Mouse (Mus musculus) thymus, postnatal 25 days (tissue): ENCODE measurements around the gene Ist1.

ENCODE experiments used
- DNase-seq: peaks from one replicate; pipeline ENCODE4 v3.0.0; 2022

Gene Ist1

GRCm38 (mm10) chr8:109681535-109681934 is 11.5 kb downstream of the Ist1 start:
- no peak for DNase-seq

- no peak for DNase-seq
Observed at GRCm38 (mm10) chr8:109675896-109676643, 17.0 kb downstream of the Ist1 start.

- no peak for DNase-seq
Observed at GRCm38 (mm10) chr8:109673596-109673995, 19.5 kb downstream of the Ist1 start.

- no peak for DNase-seq
Observed at GRCm38 (mm10) chr8:109672656-109673055, 20.4 kb downstream of the Ist1 start.

GRCm38 (mm10) chr8:109666616-109667015 is 26.4 kb downstream of the Ist1 start:
- DNase-seq = no peak

- no peak for DNase-seq
Observed at GRCm38 (mm10) chr8:109662328-109662727, 30.7 kb downstream of the Ist1 start.

GRCm38 (mm10) chr8:109656860-109657259 is 36.2 kb downstream of the Ist1 start:
- no peak for DNase-seq

- DNase-seq = no peak
Observed at GRCm38 (mm10) chr8:109650801-109651200, 42.3 kb downstream of the Ist1 start.

GRCm38 (mm10) chr8:109648469-109648868 is 44.6 kb downstream of the Ist1 start:
- DNase-seq = no peak

- no peak for DNase-seq
Observed at GRCm38 (mm10) chr8:109647331-109647730, 45.7 kb downstream of the Ist1 start.

- DNase-seq = no peak
Observed at GRCm38 (mm10) chr8:109641236-109641635, 51.8 kb downstream of the Ist1 start.

GRCm38 (mm10) chr8:109640410-109640809 is 52.6 kb downstream of the Ist1 start:
- DNase-seq = no peak

- no peak for DNase-seq
Observed at GRCm38 (mm10) chr8:109638851-109639250, 54.2 kb downstream of the Ist1 start.

GRCm38 (mm10) chr8:109635146-109635545 is 57.9 kb downstream of the Ist1 start:
- no peak for DNase-seq

GRCm38 (mm10) chr8:109632498-109632897 is 60.6 kb downstream of the Ist1 start:
- DNase-seq = no peak

GRCm38 (mm10) chr8:109628638-109629037 is 64.4 kb downstream of the Ist1 start:
- DNase-seq = no peak
